Comparison of ENCODE assay signal across 13 mouse cellular contexts in the genomic region with DNA sequence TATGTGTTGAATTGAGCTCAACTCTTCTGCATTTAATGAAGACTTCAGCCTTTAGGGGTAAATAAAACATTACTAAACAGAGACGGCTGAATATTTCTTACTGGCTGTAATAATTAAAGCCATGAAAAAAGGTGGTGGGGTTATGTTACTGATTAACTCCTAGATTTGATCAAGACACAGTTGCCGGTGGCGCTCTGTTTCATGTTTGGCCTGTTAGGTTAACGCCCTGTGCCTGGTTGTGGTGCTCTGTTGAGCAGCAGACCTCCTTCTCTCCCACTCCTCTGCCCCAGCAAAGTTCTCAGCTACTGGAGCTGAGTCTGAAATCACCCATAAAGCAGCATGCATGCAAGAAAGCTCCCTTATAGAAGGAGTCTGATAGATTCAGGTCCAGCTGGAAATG.
A peak's percentile ranks its signal among the peaks of the same experiment; 100 is the strongest.
DNase-seq lines count a peak whose midpoint lies in the region; ATAC-seq and TF ChIP-seq lines count a peak whose summit lies in the region.
"Had no signal": no experiment of that assay in that cellular context is flagged by ENCODE, and none has a peak within 500 bp of the region (broad histone marks: within the 10 kb centered on the region; RNA-seq: fewer than 3 reads in every experiment).

No protein-coding gene starts in this region.

- ATAC-seq in liver, embryonic 12.5 days: no peak
- peak; percentile 50; the same call in 1 of the 2 replicates for ATAC-seq in intestine, embryonic 15.5 days
- ATAC-seq: forebrain, embryonic 13.5 days had no signal

- no peak overlapping the region for H3K4me2 ChIP-seq in liver, embryonic 12.5 days
- H3K4me2 ChIP-seq in intestine, embryonic 15.5 days (replicated peaks): peak overlapping the region; percentile 47
- H3K4me2 ChIP-seq: forebrain, embryonic 13.5 days had no signal

- peak; percentile 81 for DNase-seq in liver, adult 2 months (ENCODE audit: extremely low read depth, low read depth, low spot score)
- DNase-seq in kidney, postnatal 10 days: peak; percentile 57
- DNase-seq in embryo, embryonic 10.5 days (ENCODE audit: low spot score): no peak
- no peak for DNase-seq in layer of hippocampus, adult 8-10 months (ENCODE audit: low spot score in 2 of 2)
- DNase-seq in embryo, embryonic 11 days: no peak
- DNase-seq: adrenal gland, postnatal 25 days; gastrocnemius, postnatal 14 days; heart, postnatal 4 days; liver had no signal

- H3K4me1 ChIP-seq in liver, adult 2 months (ENCODE audit: control insufficient read depth, insufficient read depth, low read length): peaks cover 25% of the 10 kb centered on the region
- peaks cover 26% of the 10 kb centered on the region for H3K4me1 ChIP-seq in liver, embryonic 12.5 days
- H3K4me1 ChIP-seq in intestine, embryonic 15.5 days (replicated peaks): peaks cover 36% of the 10 kb centered on the region
- peaks cover 18% of the 10 kb centered on the region; the same call in 1 of the 2 replicates for H3K4me1 ChIP-seq in small intestine, adult 2 months (ENCODE audit: control insufficient read depth, insufficient read depth, insufficient read length, low read length)

- H3K27me3 ChIP-seq in liver, adult 2 months (ENCODE audit: control insufficient read depth, insufficient read depth, low read length): no peaks in the 10 kb centered on the region
- H3K27me3 ChIP-seq in liver, embryonic 12.5 days (replicated peaks): peaks cover 14% of the 10 kb centered on the region; the same call in 1 of the 2 replicates
- no peaks in the 10 kb centered on the region for H3K27me3 ChIP-seq in intestine, embryonic 15.5 days (replicated peaks)
- H3K27me3 ChIP-seq in small intestine, adult 2 months (ENCODE audit: control insufficient read depth, insufficient read depth, low read length): no peaks in the 10 kb centered on the region

- H3K36me3 ChIP-seq in liver, adult 2 months (ENCODE audit: control insufficient read depth, insufficient read depth, low read length): peaks cover 3% of the 10 kb centered on the region; the same call in 1 of the 2 replicates
- no peaks in the 10 kb centered on the region for H3K36me3 ChIP-seq in liver, embryonic 12.5 days
- H3K36me3 ChIP-seq in intestine, embryonic 15.5 days: no peaks in the 10 kb centered on the region
- no peaks in the 10 kb centered on the region for H3K36me3 ChIP-seq in small intestine, adult 2 months (ENCODE audit: control insufficient read depth, insufficient read depth, low read length)

- H3K9ac ChIP-seq in liver, adult 2 months (ENCODE audit: low read depth, low read length): no peak overlapping the region
- no peak overlapping the region for H3K9ac ChIP-seq in liver, embryonic 12.5 days
- H3K9ac ChIP-seq in intestine, embryonic 15.5 days: no peak overlapping the region
- H3K9ac ChIP-seq: forebrain, embryonic 13.5 days had no signal

- no peak for TF ChIP-seq POLR2A in liver, adult 2 months (IDR thresholded peaks at IDR 0.05; ENCODE audit: extremely low read depth, insufficient read depth, low read length)
- no peak for TF ChIP-seq POLR2A in small intestine, adult 2 months (IDR thresholded peaks at IDR 0.05; ENCODE audit: low read depth, low read length)

- H3K4me3 ChIP-seq in liver, adult 2 months (ENCODE audit: insufficient read depth, low read depth, low read length): no peak overlapping the region
- no peak overlapping the region for H3K4me3 ChIP-seq in liver, embryonic 12.5 days
- H3K4me3 ChIP-seq in intestine, embryonic 15.5 days (replicated peaks): no peak overlapping the region
- H3K4me3 ChIP-seq in small intestine, adult 2 months (ENCODE audit: low read depth, low read length): peak overlapping the region; percentile 19; the same call in 1 of the 2 replicates
- H3K4me3 ChIP-seq: forebrain, embryonic 13.5 days had no signal

- 29% methylated on average over 4 of the region's 4 CpGs for WGBS in liver, adult 2 months
- 59% methylated on average over 4 of the region's 4 CpGs for WGBS in liver, embryonic 12.5 days (ENCODE audit: insufficient replicate concordance)
- 58% methylated on average over 4 of the region's 4 CpGs for WGBS in intestine, embryonic 15.5 days
- WGBS in small intestine, adult 2 months: 29% methylated on average over 4 of the region's 4 CpGs

- no peak for TF ChIP-seq CTCF in liver, adult 2 months (IDR thresholded peaks at IDR 0.05; ENCODE audit: low read depth, low read length)
- no peak for TF ChIP-seq CTCF in small intestine, adult 2 months (IDR thresholded peaks at IDR 0.05; ENCODE audit: extremely low read depth, insufficient read length, insufficient replicate concordance, low read depth, low read length)

- peak overlapping the region; percentile 34; the same call in 1 of the 2 replicates for H3K27ac ChIP-seq in liver, adult 2 months (replicated peaks; ENCODE audit: insufficient read depth, low read depth, low read length)
- H3K27ac ChIP-seq in liver, embryonic 12.5 days: no peak overlapping the region
- peak overlapping the region; percentile 87 for H3K27ac ChIP-seq in intestine, embryonic 15.5 days
- H3K27ac ChIP-seq in small intestine, adult 2 months (ENCODE audit: insufficient read depth, low read depth, low read length): peak overlapping the region; percentile 97
- H3K27ac ChIP-seq: forebrain, embryonic 13.5 days had no signal

- H3K9me3 ChIP-seq in liver, embryonic 12.5 days (replicated peaks): no peaks in the 10 kb centered on the region
- H3K9me3 ChIP-seq in intestine, embryonic 15.5 days: no peaks in the 10 kb centered on the region
- H3K9me3 ChIP-seq: forebrain, embryonic 13.5 days had no signal

- peaks cover 42% of the 10 kb centered on the region for H3K79me2 ChIP-seq in liver, adult 2 months (ENCODE audit: control insufficient read depth, insufficient read depth, low read length)

Comparison
In these comparisons a context has a peak if more than half of its experiments do, and no peak if none do; other contexts are left out.
1. DNase-seq: peak in liver, adult 2 months (single experiment) and kidney, postnatal 10 days (single experiment); none in embryo, embryonic 10.5 days (single experiment), layer of hippocampus, adult 8-10 months (0 of 2) and embryo, embryonic 11 days (single experiment).